Mouse (Mus musculus) heart, adult 2 months (tissue): Measurements from ENCODE around the gene Cdk9. TPM values are rescaled to one million over a fixed set of nuclear protein-coding genes. Genes with fewer than 3 reads are reported as not detected.

Experiments used
- DNase-seq, 2 experiments: peaks; one replicate each; pipeline ENCODE4 v3.0.0; 2021
- H3K27ac ChIP-seq: fragments of 200-600 bp; 2 replicates; pipeline ENCODE4 v1.8.1; 2022
- H3K27me3 ChIP-seq: fragments of 200-500 bp; 2 replicates; pipeline ENCODE4 v1.6.1; 2012; ENCODE audit warnings: mild to moderate bottlenecking, low read length, inconsistent platforms, mixed read lengths; ENCODE audit not compliant: control insufficient read depth, insufficient read depth
- H3K36me3 ChIP-seq: fragments of 200-500 bp; 2 replicates; pipeline ENCODE4 v1.6.1; 2012; ENCODE audit warnings: low read length, inconsistent platforms; ENCODE audit not compliant: control insufficient read depth, insufficient read depth
- H3K4me1 ChIP-seq: fragments of 200-500 bp; 2 replicates; pipeline ENCODE4 v1.6.1; 2011; ENCODE audit warnings: low read length; ENCODE audit not compliant: control insufficient read depth, insufficient read depth
- H3K4me3 ChIP-seq: fragments of 200-600 bp; 2 replicates; pipeline ENCODE4 v1.8.1; 2022
- H3K79me2 ChIP-seq: fragments of 200-500 bp; replicated peaks from 2 replicates; pipeline ENCODE4 v1.6.1; 2012; ENCODE audit warnings: mild to moderate bottlenecking, inconsistent platforms, low read length, moderate library complexity, mixed read lengths; ENCODE audit not compliant: control insufficient read depth, insufficient read depth
- H3K9ac ChIP-seq: fragments of 200-500 bp; 2 replicates; pipeline ENCODE4 v1.6.1; 2012; ENCODE audit warnings: low read depth, mild to moderate bottlenecking, control low read depth, inconsistent platforms, low read length, mixed read lengths
- CTCF ChIP-seq: fragments of 200-600 bp; IDR thresholded peaks from 2 replicates; pipeline ENCODE4 v1.8.1; 2022; ENCODE audit warnings: antibody characterized with exemption, mild to moderate bottlenecking, moderate library complexity
- EP300 ChIP-seq: fragments of 200-500 bp; IDR thresholded peaks from 2 replicates; pipeline ENCODE4 v1.6.1; 2011; ENCODE audit warnings: low read depth, low read length, control low read depth; ENCODE audit not compliant: insufficient read depth
- POLR2A ChIP-seq: fragments of 200-500 bp; IDR thresholded peaks from 2 replicates; pipeline ENCODE4 v1.6.1; 2011; ENCODE audit warnings: mild to moderate bottlenecking, low read depth, low read length, control low read depth; ENCODE audit not compliant: insufficient read depth
- WGBS: fragments of 180-500 bp; shearing (Covaris S2); methylation state at CpG from one replicate; pipeline ENCODE4 v1.1.7; 2018; 5-methylcytosine and 5-hydroxymethylcytosine counted together
- intact Hi-C: fragments of 180-260 bp; cut with DNase I; formaldehyde crosslinking; loops from one replicate; pipeline ENCODE4 v1.15.1; 2025
- long read RNA-seq: library from polyadenylated mRNA; stranded (forward); transcript quantifications from one replicate; pipeline ENCODE4 v2.0.0, GENCODE M21; 2021
- polyA plus RNA-seq: library from polyadenylated mRNA; depleted of rRNA; stranded (reverse); fragments of >200 nt; gene quantifications from 2 replicates; pipeline ENCODE4 v1.2.3, GENCODE M21; 2012; rRNA removed
- total RNA-seq, 2 experiments: library from RNA; stranded (reverse); gene quantifications; 2 replicates each; pipeline ENCODE4 v1.2.3; 2021

Gene Cdk9
- total RNA-seq (10 to 100 TPM; 21.0 to 25.3 TPM), polyA plus RNA-seq (42.3 and 49.3 TPM in 2 replicates)
- long read RNA-seq, transcript Cdk9-201 (7 exons, 1,733 nt): major isoform, 28 of 30 reads
- long read RNA-seq, partial matches to known transcripts: 0 of 30 reads
- long read RNA-seq, other reads (novel, unspliced or antisense): 2 of 30 reads

DNA sequence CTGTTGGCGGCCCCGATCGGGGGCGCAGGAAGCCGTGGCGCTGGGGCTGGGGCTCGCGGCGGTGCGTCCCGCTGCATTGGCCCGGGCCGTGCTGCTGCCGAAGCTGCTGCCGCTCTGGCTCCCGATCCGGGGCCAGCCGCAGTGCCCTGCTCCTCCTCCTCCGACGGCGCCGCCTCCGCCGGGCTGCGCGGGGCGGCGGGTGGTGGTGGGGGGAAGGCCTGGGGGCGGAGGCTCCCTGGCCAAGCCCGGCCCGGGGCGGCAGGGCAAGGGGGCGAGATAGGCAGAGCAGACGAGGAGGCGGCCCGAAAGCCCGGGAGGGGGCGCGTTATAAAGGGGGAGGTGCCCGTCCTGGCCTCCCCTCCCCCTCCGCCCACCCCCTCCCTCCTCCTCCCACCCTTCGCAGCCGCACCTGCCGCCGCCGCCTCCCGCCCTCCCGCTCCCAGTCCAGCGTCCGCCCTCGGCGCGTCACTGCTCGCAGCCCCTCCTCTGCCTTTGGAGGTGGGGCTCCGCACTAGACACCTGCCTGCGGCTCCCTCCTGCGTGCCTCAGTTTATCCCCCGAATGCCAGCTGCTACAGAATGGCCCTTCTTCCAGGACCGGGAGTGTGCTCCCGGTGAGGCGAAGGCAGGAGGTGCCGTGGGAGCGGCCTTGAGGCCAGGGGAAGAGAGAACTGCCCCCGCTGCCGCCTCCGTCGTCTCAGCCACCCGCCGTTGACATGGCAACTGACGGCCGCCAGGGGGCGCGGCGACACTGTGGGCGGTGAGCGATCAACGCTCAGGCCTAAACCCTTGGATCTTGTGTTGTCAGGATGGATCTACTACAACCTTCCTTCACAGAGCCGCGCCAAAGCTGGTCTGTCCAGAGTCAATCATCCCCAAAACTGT is at the start of gene Cdk9:
Gene Cdk9 (minus strand): TSS at position 143 of the 884 bp plus-strand sequence.
- intact Hi-C loops: loop anchor here (1.0 to 5.0 kb wide), 2 partner anchors 44 to 134 kb away; partner anchors contain the start of genes Stxbp1 and Tor2a
- TF ChIP-seq CTCF: peak; percentile 96
- peak; percentile 88; the same call in 1 of the 2 replicates for TF ChIP-seq EP300
- TF ChIP-seq POLR2A: peak; percentile 39; the same call in 1 of the 2 replicates
- H3K4me3 ChIP-seq: peak within 1 kb of the TSS; percentile 84
- no peaks in the 10 kb centered on the region for H3K27me3 ChIP-seq
- H3K9ac ChIP-seq: peak within 1 kb of the TSS; percentile 92
- peak; percentile 94 to 95 for DNase-seq
- H3K4me1 ChIP-seq: peaks cover 16% of the 10 kb centered on the region
- peaks cover 2% of the 10 kb centered on the region for H3K79me2 ChIP-seq
- H3K36me3 ChIP-seq: peaks cover 4% of the 10 kb centered on the region; the same call in 1 of the 2 replicates
- WGBS: under 1% methylated on average over 66 of the region's 79 CpGs
- H3K27ac ChIP-seq: peak within 1 kb of the TSS; percentile 97

DNA sequence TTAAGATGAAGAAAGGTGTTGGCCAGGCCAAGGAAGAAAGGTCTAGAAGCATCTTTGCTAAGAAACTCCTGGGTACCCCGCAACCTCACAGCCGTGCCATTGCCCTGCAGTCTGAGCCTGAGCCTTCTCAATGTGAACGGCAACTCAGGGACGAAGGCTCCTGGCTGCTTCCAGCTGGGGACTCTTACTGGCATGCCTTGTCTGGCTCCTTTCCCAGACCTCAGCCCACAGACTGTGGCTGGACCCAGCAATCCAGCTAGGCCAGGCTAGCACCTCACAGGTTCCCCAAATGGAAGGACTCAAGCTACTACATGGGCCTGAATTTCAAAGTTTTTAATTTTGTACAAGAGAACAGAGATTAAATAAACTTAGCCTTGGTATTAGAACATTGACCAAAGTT is 49.0 kb upstream of the Cdk9 start:
- no peak for DNase-seq
- Histone ChIP-seq H3K79me2 (no peaks in the 10 kb centered on the region), H3K36me3 (no peaks in the 10 kb centered on the region), H3K4me1 (no peaks in the 10 kb centered on the region; the same call in 1 of the 2 replicates), H3K9ac (no peak overlapping the region), H3K27ac (no peak overlapping the region), H3K27me3 (no peaks in the 10 kb centered on the region), H3K4me3 (no peak overlapping the region)
- TF ChIP-seq CTCF (no peak), EP300 (no peak), POLR2A (no peak)
- WGBS: 75% methylated on average over 4 of the region's 4 CpGs
- intact Hi-C loops: no loop called here

DNA sequence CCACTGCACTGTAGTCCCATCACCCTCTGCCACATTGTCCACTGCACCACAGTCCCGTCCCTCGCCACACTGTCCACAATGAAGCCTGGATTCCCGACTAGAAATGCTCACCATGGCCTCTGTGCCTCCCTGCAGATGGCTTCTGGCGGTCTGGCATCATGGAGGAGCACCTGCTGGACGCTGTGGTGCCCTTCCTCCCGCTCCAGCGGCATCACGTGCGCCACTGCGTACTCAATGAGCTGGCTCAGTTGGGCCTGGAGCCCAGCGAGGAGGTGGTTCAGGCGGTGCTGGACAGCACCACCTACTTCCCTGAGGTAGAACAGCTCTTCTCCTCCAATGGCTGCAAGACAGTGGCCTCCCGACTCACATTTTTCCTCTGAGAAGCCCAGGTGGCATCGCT is 48.5 kb upstream of the Cdk9 start:
- Histone ChIP-seq H3K27me3 (no peaks in the 10 kb centered on the region), H3K9ac (no peak overlapping the region), H3K4me3 (no peak overlapping the region), H3K36me3 (no peaks in the 10 kb centered on the region), H3K79me2 (no peaks in the 10 kb centered on the region), H3K4me1 (peaks cover 1% of the 10 kb centered on the region; the same call in 1 of the 2 replicates), H3K27ac (no peak overlapping the region)
- DNase-seq: no peak
- intact Hi-C loops: no loop called here
- 90% methylated on average over 14 of the region's 14 CpGs for WGBS
- TF ChIP-seq EP300: no peak
- no peak for TF ChIP-seq CTCF
- TF ChIP-seq POLR2A: no peak

DNA sequence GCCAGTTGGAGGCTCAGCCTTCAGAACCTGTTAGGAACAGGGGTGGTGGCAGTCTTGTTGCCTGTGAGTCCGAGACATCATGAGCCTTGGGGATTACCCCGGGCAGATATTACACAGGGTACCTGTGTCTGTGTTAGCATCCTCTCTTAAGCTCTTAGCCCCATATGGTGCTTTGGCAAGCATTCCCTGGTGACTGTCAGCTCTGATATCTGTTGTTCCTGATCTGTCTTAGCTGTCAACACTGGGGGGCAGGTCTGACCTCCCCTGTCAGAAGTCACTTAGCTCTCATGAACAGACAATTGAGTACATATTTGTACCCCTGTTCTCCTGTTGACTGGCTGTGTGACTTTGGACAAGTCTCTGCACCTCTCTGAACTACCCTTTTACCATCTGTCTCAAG is 46.1 kb upstream of the Cdk9 start:
- DNase-seq: no peak
- intact Hi-C loops: loop anchor here (5.0 kb wide), 1 partner anchor 187 kb away; the partner anchor contains the start of genes Dpm2 and Pip5kl1
- peaks cover 1% of the 10 kb centered on the region; the same call in 1 of the 2 replicates for H3K4me1 ChIP-seq
- H3K79me2 ChIP-seq: no peaks in the 10 kb centered on the region
- no peak overlapping the region for H3K9ac ChIP-seq
- H3K27me3 ChIP-seq: no peaks in the 10 kb centered on the region
- TF ChIP-seq EP300 (no peak), POLR2A (no peak), CTCF (no peak)
- no peak overlapping the region for H3K4me3 ChIP-seq
- no peak overlapping the region for H3K27ac ChIP-seq
- 76% methylated on average over 2 of the region's 2 CpGs for WGBS
- no peaks in the 10 kb centered on the region for H3K36me3 ChIP-seq

DNA sequence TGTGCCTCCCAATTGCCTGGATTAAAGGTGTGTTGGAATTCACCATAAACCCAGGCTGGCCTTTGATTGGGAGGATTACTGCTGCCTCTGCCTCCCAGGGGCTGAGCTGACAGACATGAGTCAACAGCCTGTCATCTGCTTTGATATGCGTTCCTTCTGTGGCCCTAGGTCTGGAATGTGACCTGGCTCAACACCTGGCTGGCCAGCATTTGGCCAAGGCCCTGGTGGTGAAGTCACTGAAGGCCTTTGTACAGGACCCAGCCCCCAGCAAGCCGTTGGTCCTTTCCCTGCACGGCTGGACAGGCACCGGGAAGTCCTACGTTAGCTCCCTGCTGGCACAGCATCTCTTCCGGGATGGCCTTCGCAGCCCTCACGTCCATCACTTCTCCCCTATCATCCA is 45.6 kb upstream of the Cdk9 start:
- intact Hi-C loops: loop anchor here (5.0 kb wide), 1 partner anchor 186 kb away; the partner anchor contains the start of genes Dpm2 and Pip5kl1
- H3K79me2 ChIP-seq: no peaks in the 10 kb centered on the region
- H3K9ac ChIP-seq: no peak overlapping the region
- H3K36me3 ChIP-seq: no peaks in the 10 kb centered on the region
- no peak overlapping the region for H3K27ac ChIP-seq
- TF ChIP-seq POLR2A (no peak), EP300 (no peak), CTCF (no peak)
- DNase-seq: no peak
- peaks cover 1% of the 10 kb centered on the region; the same call in 1 of the 2 replicates for H3K4me1 ChIP-seq
- 78% methylated on average over 8 of the region's 8 CpGs for WGBS
- H3K4me3 ChIP-seq: no peak overlapping the region
- no peaks in the 10 kb centered on the region for H3K27me3 ChIP-seq
